Mouse (Mus musculus) WW6 (cell line): ENCODE data around the gene Gm44973.

Source experiments
- DNase-seq: peaks from one replicate; pipeline ENCODE4 v3.0.0-alpha.2; 2013; ENCODE audit warnings: low read depth, low spot score

Gene Gm44973

GRCm38 (mm10) chr7:5080815-5081214 is 65.5 kb downstream of the Gm44973 start:
- no peak for DNase-seq

GRCm38 (mm10) chr7:5081241-5081640 is 65.9 kb downstream of the Gm44973 start:
- DNase-seq = no peak

- DNase-seq = no peak
Measured at GRCm38 (mm10) chr7:5081939-5082338, 66.6 kb downstream of the Gm44973 start.
